Comparison of ENCODE assay signal across 11 mouse cellular contexts in the genomic region with DNA sequence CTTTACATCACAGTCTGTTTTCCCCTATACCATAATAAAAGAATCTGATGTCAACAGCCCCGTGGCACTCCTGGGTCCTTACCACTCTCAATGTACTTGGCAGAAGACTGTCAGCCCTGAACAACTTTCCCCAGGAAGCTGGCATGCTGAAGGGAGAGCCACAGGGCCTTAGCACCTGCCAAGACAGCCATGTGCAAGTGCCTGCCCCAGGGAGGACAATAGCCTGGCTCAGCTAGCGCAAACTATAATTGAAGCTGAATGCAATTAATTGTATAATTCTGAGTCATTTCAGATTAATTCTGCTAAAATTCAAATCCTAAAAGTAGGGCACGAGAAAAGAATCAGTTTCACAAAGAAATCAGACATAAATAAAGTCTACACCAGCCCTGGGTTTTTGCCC.
DNase-seq lines count a peak whose midpoint lies in the region; ATAC-seq and TF ChIP-seq lines count a peak whose summit lies in the region.
"Had no signal": no experiment of that assay in that cellular context is flagged by ENCODE, and none has a peak within 500 bp of the region (broad histone marks: within the 10 kb centered on the region; RNA-seq: fewer than 3 reads in every experiment).

No protein-coding gene starts in this region.

- H3K9ac ChIP-seq in hindbrain, embryonic 15.5 days: no peak overlapping the region
- H3K9ac ChIP-seq in midbrain, embryonic 15.5 days: no peak overlapping the region
- no peak overlapping the region for H3K9ac ChIP-seq in midbrain, embryonic 14.5 days (replicated peaks; ENCODE audit: low read length)
- no peak overlapping the region for H3K9ac ChIP-seq in forebrain, embryonic 16.5 days (replicated peaks; ENCODE audit: low read depth, low read length)
- H3K9ac ChIP-seq: liver, embryonic 12.5 days had no signal

- no peak for TF ChIP-seq CTCF in cerebellum, adult 2 months (IDR thresholded peaks at IDR 0.05; ENCODE audit: borderline replicate concordance, insufficient read depth, low read depth, low read length)
- TF ChIP-seq CTCF in lung, adult 2 months (IDR thresholded peaks at IDR 0.05; ENCODE audit: insufficient read depth, low read length): no peak

- TF ChIP-seq POLR2A in cerebellum, adult 2 months (IDR thresholded peaks at IDR 0.05; ENCODE audit: borderline replicate concordance, insufficient read depth, low read length): no peak
- no peak for TF ChIP-seq POLR2A in lung, adult 2 months (IDR thresholded peaks at IDR 0.05; ENCODE audit: borderline replicate concordance, extremely low read depth, low read depth, low read length)

- WGBS in hindbrain, embryonic 15.5 days: 58% methylated on average over 3 of the region's 3 CpGs
- 86% methylated on average over 3 of the region's 3 CpGs for WGBS in hindbrain, embryonic 10.5 days
- 82% methylated on average over 3 of the region's 3 CpGs for WGBS in midbrain, embryonic 15.5 days
- WGBS in midbrain, embryonic 14.5 days: 82% methylated on average over 3 of the region's 3 CpGs
- WGBS in cerebellum, adult 2 months: 27% methylated on average over 3 of the region's 3 CpGs
- WGBS in forebrain, embryonic 16.5 days: 29% methylated on average over 3 of the region's 3 CpGs
- 77% methylated on average over 3 of the region's 3 CpGs for WGBS in lung, adult 2 months

- H3K4me1 ChIP-seq in hindbrain, embryonic 15.5 days (replicated peaks): peaks cover 55% of the 10 kb centered on the region
- peaks cover 26% of the 10 kb centered on the region for H3K4me1 ChIP-seq in hindbrain, embryonic 10.5 days (replicated peaks)
- peaks cover 22% of the 10 kb centered on the region for H3K4me1 ChIP-seq in midbrain, embryonic 15.5 days
- H3K4me1 ChIP-seq in midbrain, embryonic 14.5 days (ENCODE audit: control insufficient read depth, insufficient read depth, low read length): peaks cover 17% of the 10 kb centered on the region
- peaks cover 17% of the 10 kb centered on the region; the same call in 1 of the 2 replicates for H3K4me1 ChIP-seq in cerebellum, adult 2 months (ENCODE audit: control insufficient read depth, insufficient read depth, low read length)
- peaks cover 51% of the 10 kb centered on the region for H3K4me1 ChIP-seq in forebrain, embryonic 16.5 days (replicated peaks; ENCODE audit: control insufficient read depth, insufficient read depth, low read length)
- H3K4me1 ChIP-seq in lung, adult 2 months (ENCODE audit: control insufficient read depth, insufficient read depth, low read length): peaks cover 6% of the 10 kb centered on the region

- DNase-seq in hindbrain, embryonic 10.5 days (ENCODE audit: low spot score): no peak
- DNase-seq in midbrain, embryonic 14.5 days: no peak
- peak; percentile 51 to 68 for DNase-seq in cerebellum, adult 2 months
- DNase-seq in left cerebral cortex, adult 18-20 months (ENCODE audit: low spot score in 2 of 2): no peak
- no peak for DNase-seq in lung, adult 2 months
- DNase-seq: right cerebral cortex, postnatal 4 days had no signal

- H3K4me3 ChIP-seq in hindbrain, embryonic 15.5 days: no peak overlapping the region
- H3K4me3 ChIP-seq in hindbrain, embryonic 10.5 days: no peak overlapping the region
- no peak overlapping the region for H3K4me3 ChIP-seq in midbrain, embryonic 15.5 days
- H3K4me3 ChIP-seq in midbrain, embryonic 14.5 days (replicated peaks; ENCODE audit: low read depth, low read length): no peak overlapping the region
- H3K4me3 ChIP-seq in cerebellum, adult 2 months (replicated peaks; ENCODE audit: insufficient read depth, low read depth, low read length): no peak overlapping the region
- no peak overlapping the region for H3K4me3 ChIP-seq in forebrain, embryonic 16.5 days (replicated peaks; ENCODE audit: low read length)
- no peak overlapping the region for H3K4me3 ChIP-seq in lung, adult 2 months (replicated peaks; ENCODE audit: extremely low read depth, low read depth, low read length)
- H3K4me3 ChIP-seq: liver, embryonic 12.5 days had no signal

- 0 out of 2 replicates have a peak overlapping the region, but pooled peaks have one; percentile 30 for H3K27ac ChIP-seq in hindbrain, embryonic 15.5 days (replicated peaks)
- H3K27ac ChIP-seq in hindbrain, embryonic 10.5 days: no peak overlapping the region
- H3K27ac ChIP-seq in midbrain, embryonic 15.5 days: 0 out of 2 replicates have a peak overlapping the region, but pooled peaks have one; percentile 9
- H3K27ac ChIP-seq in midbrain, embryonic 14.5 days (replicated peaks; ENCODE audit: low read depth, low read length): no peak overlapping the region
- H3K27ac ChIP-seq in cerebellum, adult 2 months (ENCODE audit: insufficient read depth, low read length): no peak overlapping the region
- H3K27ac ChIP-seq in forebrain, embryonic 16.5 days (ENCODE audit: low read length): peak overlapping the region; percentile 2

- no peaks in the 10 kb centered on the region for H3K27me3 ChIP-seq in hindbrain, embryonic 15.5 days
- no peaks in the 10 kb centered on the region for H3K27me3 ChIP-seq in hindbrain, embryonic 10.5 days (ENCODE audit: insufficient read depth, poor library complexity, severe bottlenecking)
- H3K27me3 ChIP-seq in midbrain, embryonic 15.5 days (replicated peaks): no peaks in the 10 kb centered on the region
- no peaks in the 10 kb centered on the region for H3K27me3 ChIP-seq in midbrain, embryonic 14.5 days (ENCODE audit: control insufficient read depth, insufficient read depth, low read length)
- no peaks in the 10 kb centered on the region for H3K27me3 ChIP-seq in cerebellum, adult 2 months (ENCODE audit: control insufficient read depth, insufficient read depth, low read length)
- H3K27me3 ChIP-seq in forebrain, embryonic 16.5 days (replicated peaks; ENCODE audit: control insufficient read depth, insufficient read depth, low read length): no peaks in the 10 kb centered on the region
- H3K27me3 ChIP-seq: liver, embryonic 12.5 days had no signal

- no peak overlapping the region for H3K4me2 ChIP-seq in hindbrain, embryonic 15.5 days
- H3K4me2 ChIP-seq in midbrain, embryonic 15.5 days: no peak overlapping the region
- H3K4me2 ChIP-seq in midbrain, embryonic 14.5 days (ENCODE audit: low read length): no peak overlapping the region
- no peak overlapping the region for H3K4me2 ChIP-seq in forebrain, embryonic 16.5 days (ENCODE audit: low read length)

- no peak for ATAC-seq in hindbrain, embryonic 15.5 days (ENCODE audit: low FRiP score, low read depth)
- ATAC-seq in midbrain, embryonic 15.5 days (replicated peaks): no peak
- ATAC-seq in midbrain, embryonic 14.5 days (ENCODE audit: low FRiP score, low TSS enrichment): no peak
- peak; percentile 55 for ATAC-seq in forebrain, embryonic 16.5 days
- ATAC-seq: intestine, postnatal 0 days; liver, embryonic 12.5 days had no signal

- H3K36me3 ChIP-seq in hindbrain, embryonic 15.5 days: no peaks in the 10 kb centered on the region
- H3K36me3 ChIP-seq in hindbrain, embryonic 10.5 days: no peaks in the 10 kb centered on the region
- no peaks in the 10 kb centered on the region for H3K36me3 ChIP-seq in midbrain, embryonic 15.5 days (replicated peaks)
- H3K36me3 ChIP-seq in midbrain, embryonic 14.5 days (ENCODE audit: control insufficient read depth, insufficient read depth, low read length): no peaks in the 10 kb centered on the region
- no peaks in the 10 kb centered on the region for H3K36me3 ChIP-seq in forebrain, embryonic 16.5 days (ENCODE audit: control insufficient read depth, insufficient read depth)
- H3K36me3 ChIP-seq: liver, embryonic 12.5 days had no signal

- no peaks in the 10 kb centered on the region for H3K9me3 ChIP-seq in hindbrain, embryonic 15.5 days
- H3K9me3 ChIP-seq in hindbrain, embryonic 10.5 days: no peaks in the 10 kb centered on the region
- no peaks in the 10 kb centered on the region for H3K9me3 ChIP-seq in midbrain, embryonic 15.5 days
- H3K9me3 ChIP-seq in midbrain, embryonic 14.5 days (ENCODE audit: control insufficient read depth, low read length): no peaks in the 10 kb centered on the region
- no peaks in the 10 kb centered on the region for H3K9me3 ChIP-seq in forebrain, embryonic 16.5 days (ENCODE audit: control insufficient read depth, low read length)
- H3K9me3 ChIP-seq: liver, embryonic 12.5 days had no signal

Comparison
In these comparisons a context has a peak if more than half of its experiments do, and no peak if none do; other contexts are left out.
1. H3K27ac ChIP-seq: peak in hindbrain, embryonic 15.5 days (single experiment), midbrain, embryonic 15.5 days (single experiment) and forebrain, embryonic 16.5 days (single experiment); none in hindbrain, embryonic 10.5 days (single experiment), midbrain, embryonic 14.5 days (single experiment) and cerebellum, adult 2 months (single experiment).
2. DNase-seq: peak in cerebellum, adult 2 months (2 of 2); none in hindbrain, embryonic 10.5 days (single experiment), midbrain, embryonic 14.5 days (single experiment), left cerebral cortex, adult 18-20 months (0 of 2) and lung, adult 2 months (single experiment).